Mouse (Mus musculus): ENCODE measurements around the gene Brat1.
"Not testable (repeated sequence)": the region's sequence is repeated elsewhere in the genome, so short reads cannot be mapped to it uniquely, and the experiment has no call there.

Brat1 gene

DNA sequence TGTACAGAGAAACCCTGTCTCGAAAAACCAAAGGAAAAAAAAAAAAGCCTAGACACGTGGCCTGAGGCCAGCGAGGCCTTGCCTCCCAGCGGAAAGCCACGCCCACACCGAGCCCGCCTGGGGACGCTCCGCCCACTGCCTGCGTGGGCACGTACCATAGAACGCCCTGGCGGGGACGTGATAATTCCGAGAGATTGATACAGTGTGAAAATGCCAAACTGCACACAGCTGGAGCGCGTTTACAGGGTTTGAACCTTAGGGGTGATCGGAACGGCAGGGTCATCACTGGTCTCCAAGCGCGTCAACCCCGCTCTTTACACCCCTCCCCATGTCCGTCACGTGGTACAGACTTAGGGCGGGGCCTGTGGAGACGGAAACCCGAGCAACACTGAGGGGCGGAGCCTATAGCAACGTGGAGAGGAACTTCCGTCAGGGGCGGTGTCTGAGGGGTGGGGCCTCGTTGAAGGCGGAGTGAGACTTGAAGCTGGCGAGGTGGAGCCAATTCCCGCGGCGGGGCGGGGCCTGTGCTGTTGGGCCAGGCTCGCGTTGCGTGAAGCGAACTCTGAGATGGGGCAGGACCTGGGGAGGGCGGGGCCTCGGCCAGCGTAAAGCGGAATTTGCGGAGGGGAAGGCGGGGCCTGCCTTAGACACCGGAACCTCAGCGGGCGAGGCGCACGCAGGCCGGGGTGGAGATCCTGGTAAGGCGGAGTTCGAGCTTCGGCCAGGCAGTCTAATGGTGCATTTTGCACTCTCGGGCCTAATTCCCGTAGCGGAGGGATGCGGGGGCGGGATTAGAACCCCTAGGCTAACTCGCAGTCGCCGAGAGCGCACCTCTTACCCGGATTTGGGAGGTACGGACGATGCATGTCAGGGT, at the start of gene Brat1:
TSS of gene Brat1 (plus strand) at position 634 of the 874 bp plus-strand sequence.
- DNase-seq (ENCODE audit: low read depth, low spot score), result peak; percentile 99

DNA sequence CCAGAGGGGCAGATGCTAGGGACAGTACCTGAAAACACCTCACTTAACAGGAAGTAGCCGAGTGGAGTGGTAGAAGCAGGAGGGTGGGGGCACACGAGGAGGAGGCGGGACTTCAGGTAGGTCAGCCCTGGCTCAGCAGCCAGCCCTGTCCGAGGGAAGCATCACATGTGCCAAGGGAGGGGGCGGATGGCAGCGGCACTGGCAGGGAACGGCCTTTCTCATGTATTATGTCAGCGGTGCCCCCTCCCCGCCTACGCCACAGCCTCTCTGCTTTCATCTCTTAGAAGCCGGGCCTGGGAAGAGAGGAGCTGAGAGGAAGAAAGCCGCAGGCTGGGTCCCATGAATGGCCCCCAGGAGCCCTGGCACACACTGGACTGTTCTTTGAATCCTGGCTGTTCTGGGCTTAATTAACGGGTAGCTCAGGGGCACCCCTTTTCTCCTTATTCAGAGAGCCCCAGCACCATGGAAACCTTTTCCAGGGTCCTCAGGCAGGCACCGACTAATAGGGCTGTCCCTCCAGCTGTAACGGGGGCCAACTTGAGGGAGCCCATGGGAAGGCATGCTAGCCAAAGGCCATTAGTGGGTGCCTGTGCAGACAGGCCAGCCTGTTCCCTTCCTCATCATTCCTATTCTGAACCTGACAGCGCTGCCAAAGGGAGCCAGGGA, 45.1 kb upstream of the Brat1 start:
- DNase-seq (ENCODE audit: low read depth, low spot score), result no peak

GRCm38 (mm10) chr5:140660398-140660797, 44.4 kb upstream of the Brat1 start:
- no peak for DNase-seq (ENCODE audit: low read depth, low spot score)

- no peak for DNase-seq (ENCODE audit: low read depth, low spot score)
These were observed 43.4 kb upstream of the Brat1 start for GRCm38 (mm10) chr5:140661427-140661826.

GRCm38 (mm10) chr5:140661875-140662643, 42.8 kb upstream of the Brat1 start:
- no peak for DNase-seq (ENCODE audit: low read depth, low spot score)

DNA sequence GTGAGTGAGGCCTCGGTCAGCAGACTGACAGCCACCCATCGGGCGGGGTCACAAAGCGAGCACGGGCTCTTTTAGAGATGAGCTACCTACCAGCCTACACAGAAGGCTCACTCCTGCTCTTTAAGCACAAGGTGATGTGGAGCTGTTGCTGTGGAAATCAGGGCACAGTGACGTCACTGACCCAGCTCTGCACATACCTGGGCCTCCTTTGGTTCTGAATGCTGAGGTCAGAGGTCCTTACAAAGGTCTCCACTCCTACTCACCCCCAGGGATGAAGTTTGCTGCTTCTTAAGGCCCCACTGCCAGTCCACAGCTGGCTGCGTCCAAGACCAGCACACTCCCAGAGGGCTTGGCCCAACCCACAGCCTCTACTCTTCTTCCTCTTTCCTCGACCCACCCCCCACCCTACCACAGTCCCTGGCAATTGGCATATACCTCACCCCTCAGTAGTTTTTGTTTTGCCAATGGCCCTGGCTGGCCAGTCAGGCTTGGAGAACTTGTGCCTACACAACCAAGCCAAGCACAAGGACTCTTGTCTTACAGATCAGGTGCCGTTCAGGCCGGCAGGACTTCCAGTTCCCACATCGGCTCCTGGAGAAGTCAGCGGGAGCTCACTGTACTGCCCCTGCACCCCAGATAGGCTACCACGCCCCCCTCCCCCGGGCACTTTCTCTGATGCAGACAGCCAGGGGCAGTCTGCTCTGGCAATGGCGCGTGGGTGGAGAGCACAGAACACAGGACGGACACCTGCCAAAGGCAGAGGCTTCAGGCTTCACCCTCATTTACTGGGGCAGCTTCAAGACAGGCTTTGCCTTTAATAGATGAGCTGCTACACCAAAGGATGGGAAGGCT, 41.8 kb upstream of the Brat1 start:
- DNase-seq (ENCODE audit: low read depth, low spot score), result no peak

GRCm38 (mm10) chr5:140663621-140664180, 41.1 kb upstream of the Brat1 start:
- peak; percentile 49 for DNase-seq (ENCODE audit: low read depth, low spot score)

DNA sequence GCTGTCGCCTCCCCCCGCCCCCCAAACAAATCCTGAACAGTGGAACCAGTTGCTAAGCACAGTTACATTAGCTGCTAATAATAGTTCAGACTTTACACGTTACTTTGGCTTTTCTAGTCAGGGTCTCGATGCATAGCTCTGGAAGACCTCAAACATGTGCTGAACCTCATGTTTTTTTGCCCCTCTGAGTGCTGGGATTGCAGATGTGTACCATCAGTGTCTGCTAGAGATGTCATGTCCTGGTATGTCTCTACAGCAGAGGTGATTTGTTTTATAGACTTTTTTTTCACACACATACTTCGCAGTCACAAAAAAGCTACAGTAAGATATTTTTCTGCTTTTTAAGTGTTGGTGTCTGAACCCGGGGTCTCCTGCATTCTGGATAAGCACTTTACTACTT, 32.7 kb upstream of the Brat1 start:
- no peak for DNase-seq (ENCODE audit: low read depth, low spot score)

- not testable (repeated sequence) for DNase-seq (ENCODE audit: low read depth, low spot score)
These were observed 32.2 kb upstream of the Brat1 start for GRCm38 (mm10) chr5:140672603-140673002.

DNA sequence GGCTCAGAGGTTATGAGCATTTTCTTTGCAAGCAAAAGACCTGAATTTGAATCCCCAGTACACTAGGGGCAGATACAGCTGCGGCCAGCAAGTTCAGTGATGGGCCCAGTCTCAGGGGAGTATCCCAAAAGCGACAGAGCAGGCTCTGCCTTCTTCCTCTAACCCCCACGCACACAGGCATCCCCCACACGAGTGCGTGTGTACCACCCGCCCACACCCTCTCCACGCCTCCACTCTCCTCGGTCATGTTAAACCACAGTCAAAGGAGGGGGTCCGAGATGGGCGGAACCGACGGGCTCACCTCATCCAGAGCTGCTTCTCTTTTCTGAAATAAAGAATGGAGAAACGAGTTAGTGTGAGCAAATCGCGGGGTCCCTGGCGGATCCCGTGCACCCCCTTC, 30.8 kb upstream of the Brat1 start:
- no peak for DNase-seq (ENCODE audit: low read depth, low spot score)

DNA sequence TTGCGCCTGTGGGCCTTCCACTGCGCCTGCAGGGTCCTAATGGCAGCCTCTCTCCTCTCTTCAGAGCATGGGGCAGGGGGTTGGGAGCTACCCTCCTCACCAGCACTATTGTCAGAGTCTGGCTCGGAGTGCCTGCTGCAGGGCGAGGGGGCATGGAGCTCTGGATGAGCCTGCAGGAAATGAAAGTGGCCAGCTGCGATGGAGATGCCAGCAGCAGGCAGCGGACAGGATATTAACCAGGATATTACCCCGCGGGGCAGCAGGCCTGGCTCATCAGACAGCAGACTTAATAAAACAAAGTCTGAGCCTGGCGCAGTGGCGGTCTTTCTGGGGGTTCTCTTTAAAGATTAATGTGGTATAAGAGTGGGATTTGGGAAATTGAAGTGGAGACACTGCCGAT, 29.7 kb upstream of the Brat1 start:
- no peak for DNase-seq (ENCODE audit: low read depth, low spot score)

GRCm38 (mm10) chr5:140675640-140676039, 29.2 kb upstream of the Brat1 start:
- DNase-seq (ENCODE audit: low read depth, low spot score), result no peak

DNA sequence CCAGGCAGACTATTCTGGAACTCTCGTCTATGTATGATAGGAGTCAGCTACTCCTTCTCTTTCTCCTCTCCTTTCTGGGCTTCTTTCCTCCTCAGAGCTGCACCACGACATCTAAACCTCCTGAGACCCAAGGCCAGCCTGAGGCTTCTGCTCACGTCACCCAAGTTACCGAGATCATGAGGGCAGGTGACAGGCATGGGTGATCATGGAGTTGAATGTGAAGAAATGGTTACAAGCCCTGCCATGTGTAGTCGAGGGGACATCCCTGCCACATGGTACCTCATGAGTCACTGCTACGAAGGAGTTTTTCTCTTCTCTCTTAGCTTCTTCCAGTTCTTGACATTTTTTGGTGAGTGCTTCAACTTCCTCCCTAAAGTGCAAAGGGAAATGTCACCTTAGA, 27.7 kb upstream of the Brat1 start:
- no peak for DNase-seq (ENCODE audit: low read depth, low spot score)

DNA sequence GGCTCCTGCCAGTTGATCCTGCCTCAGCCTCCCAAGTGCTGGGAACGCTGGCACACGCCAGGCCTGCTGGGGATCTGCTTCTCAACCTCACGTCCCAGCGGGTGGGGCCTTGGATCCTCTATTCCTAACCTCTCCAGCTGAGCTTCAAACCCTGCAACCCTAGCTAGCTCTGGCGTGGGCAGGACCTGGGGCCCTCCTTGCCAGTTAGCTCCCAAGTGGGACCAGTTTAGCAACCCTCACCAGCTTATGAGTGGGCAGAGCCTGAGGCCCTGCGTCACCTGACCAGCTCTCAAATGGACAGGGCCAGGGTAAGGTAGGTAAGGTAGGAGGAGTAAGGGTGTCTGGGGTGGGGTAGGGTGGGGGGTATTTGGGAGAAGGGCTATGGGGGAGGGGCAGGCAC, 24.8 kb upstream of the Brat1 start:
- DNase-seq (ENCODE audit: low read depth, low spot score), result no peak

DNA sequence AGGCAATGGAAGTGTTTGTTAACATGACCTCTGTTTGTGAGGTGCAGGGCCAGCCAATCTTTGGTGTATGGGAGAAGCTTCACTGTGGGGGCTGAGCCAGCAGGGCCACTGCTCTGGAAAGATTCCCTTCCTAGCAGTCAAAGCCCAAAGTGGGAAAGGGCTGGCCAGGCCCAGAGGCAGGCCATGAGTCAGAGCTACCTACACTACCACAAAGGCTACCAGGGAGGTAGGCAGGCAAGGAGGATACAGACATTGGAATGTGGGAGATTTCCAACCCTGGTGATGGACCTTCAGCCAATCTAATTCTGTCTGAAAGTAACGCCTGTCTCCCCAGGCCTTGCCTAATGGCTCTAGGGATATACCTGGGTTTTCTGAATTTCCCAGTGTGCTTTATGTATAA, 23.9 kb upstream of the Brat1 start:
- no peak for DNase-seq (ENCODE audit: low read depth, low spot score)

DNA sequence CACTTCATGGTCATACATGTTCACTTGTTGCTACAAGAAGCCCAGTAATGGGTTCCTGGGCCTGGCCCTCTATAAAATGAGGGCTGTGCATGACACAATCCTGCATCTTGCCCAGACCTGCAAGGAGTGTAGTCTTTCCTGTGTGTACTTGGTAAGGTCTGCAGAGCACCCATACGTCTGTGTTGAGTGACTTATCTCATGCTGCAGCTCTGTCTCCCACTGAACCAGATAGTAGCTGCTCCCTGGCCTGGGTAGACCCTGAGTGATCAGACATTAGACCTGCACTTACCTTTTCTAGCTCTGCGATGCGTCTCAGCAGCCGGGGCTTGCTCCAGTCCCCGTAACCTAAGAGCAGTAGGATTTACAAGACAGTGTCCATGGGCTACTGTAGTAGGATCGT, 22.7 kb upstream of the Brat1 start:
- DNase-seq (ENCODE audit: low read depth, low spot score), result no peak

DNA sequence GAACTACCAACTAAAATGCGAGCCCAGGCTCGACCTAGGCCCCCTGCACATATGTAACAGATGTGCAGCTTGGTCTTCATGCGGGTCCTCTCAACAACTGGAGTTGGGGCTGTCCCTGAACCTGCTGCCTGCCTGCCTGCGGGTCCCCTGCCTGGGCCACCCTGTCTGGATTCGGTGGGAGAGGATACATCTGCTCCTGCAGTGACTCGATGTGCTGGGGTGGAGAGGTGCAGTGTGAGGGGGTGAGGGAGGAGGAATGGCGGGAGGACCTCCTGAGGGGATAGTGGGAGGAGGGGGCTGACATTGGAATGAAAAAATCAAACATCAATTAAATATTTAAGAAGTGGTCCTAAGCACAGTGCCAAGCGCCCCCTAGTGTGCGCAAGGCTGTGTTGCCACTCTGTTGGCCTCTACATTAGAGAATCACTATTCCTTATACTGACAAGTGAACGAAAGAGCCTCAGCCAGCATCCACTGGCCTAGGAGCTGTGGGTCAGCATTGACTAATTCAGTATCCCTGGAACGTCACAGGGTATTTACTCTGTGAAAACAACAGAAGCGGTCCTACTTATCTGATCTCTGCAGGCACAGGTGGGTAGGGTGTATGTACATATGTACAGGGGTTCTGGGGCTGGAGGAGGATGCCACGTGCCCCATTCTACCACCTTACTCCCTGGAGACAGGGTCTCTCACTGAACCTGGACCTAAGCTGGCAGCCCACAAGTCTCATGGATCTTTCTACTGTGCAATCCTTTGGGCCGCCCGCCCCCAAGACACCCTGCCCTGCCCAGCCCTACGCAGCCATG, 20.3 kb upstream of the Brat1 start:
- no peak for DNase-seq (ENCODE audit: low read depth, low spot score)

DNA sequence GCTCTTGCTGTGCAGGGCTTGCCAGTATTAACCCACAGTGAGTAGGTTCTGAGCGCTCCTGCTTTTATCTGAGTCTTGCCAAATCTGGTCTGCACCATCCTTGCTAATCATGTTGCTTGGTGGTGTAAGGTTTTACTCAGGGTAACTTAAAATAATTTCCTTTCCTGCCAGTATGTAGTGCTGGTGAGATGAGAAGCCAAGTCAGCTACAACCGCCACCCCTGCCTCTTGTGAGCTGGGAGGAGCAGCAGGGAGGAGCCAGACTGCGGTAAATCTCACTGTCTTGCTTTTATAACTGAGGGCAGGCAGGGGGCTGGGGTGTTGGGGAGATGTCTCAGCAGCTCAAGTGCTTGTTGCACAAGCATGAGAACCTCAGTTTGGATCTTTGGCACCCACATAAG, 16.4 kb upstream of the Brat1 start:
- no peak for DNase-seq (ENCODE audit: low read depth, low spot score)

DNA sequence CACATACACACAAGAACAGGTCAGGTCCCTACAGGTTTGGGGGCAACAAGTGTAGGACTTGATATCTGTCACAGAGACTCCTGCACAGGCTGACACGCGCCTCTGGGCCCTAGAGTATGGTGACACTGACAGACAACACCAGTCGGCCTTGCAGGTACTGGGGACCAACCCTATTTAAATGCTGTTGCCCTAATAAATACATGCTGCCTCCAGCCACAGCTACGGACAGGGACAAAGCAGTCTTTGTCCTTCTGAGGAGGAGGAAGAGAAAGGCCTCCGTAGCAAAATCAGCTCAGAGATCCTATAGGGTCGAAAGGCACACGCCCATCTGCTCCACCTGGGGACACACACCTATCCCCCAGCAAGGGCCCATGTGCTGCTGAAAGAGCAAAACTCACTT, 8.8 kb upstream of the Brat1 start:
- no peak for DNase-seq (ENCODE audit: low read depth, low spot score)

DNA sequence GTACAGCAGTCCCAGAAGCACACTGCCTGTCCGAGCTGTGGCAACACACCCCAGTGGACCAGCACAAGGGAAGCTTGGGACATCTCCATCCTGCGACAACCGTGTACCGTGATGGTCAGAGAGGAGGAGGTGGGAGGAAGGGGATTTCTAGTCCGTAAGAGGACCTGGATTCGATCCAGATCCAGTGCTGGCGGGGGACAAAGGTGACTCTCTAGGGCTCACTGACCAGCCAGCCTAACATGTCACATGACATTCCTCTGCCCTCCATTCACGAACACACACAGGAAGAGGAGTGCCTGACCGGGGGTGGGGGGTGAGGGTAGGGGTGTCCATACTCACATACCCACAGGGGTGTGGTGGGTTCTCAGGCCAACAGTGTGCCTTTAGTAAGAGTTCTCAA, 5.0 kb upstream of the Brat1 start:
- DNase-seq (ENCODE audit: low read depth, low spot score), result no peak

All from forelimb bud, embryonic 11.5 days (tissue).